Mouse (Mus musculus) thymus, postnatal 25 days (tissue): ENCODE data around the gene Cep89.

Experiments
- DNase-seq: peaks from one replicate; pipeline ENCODE4 v3.0.0; 2022

Cep89 gene

DNA sequence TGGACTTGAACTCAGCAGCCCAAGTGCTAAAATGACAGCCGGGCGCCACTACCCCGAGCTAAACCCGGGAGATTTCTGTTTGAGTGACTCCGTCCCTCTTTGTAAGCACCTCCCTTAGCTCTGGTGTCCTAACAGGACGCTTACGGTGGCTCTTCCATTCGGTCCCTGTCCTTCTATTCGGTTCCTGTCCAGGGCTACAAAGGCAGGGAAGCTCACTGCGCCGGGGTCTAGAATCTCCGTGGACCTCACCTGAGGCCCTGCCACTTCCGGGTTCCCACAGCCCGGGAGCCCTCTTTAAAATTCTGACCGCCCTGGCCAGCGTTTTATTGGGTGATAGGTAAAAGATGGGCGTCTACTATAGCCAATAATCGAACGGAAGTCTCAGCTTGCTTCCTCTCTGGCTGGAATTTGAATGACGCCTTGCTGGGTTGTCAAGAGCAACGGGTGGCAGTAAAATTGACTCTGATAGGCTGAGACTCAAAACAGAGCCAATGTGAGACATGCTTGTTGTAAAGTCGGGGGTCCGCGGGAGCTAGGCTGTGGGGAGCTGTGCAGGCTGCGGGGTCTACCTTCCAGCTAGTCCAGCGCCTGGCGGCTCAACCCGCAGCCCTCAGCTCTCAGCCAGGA is at the start of gene Cep89, which contains the start of gene Faap24:
Gene Cep89, plus strand, starts transcription at position 494 of the 627 bp plus-strand sequence.
Gene Faap24, minus strand, starts transcription at position 295 of the 627 bp plus-strand sequence.
- DNase-seq: peak; percentile 97

DNA sequence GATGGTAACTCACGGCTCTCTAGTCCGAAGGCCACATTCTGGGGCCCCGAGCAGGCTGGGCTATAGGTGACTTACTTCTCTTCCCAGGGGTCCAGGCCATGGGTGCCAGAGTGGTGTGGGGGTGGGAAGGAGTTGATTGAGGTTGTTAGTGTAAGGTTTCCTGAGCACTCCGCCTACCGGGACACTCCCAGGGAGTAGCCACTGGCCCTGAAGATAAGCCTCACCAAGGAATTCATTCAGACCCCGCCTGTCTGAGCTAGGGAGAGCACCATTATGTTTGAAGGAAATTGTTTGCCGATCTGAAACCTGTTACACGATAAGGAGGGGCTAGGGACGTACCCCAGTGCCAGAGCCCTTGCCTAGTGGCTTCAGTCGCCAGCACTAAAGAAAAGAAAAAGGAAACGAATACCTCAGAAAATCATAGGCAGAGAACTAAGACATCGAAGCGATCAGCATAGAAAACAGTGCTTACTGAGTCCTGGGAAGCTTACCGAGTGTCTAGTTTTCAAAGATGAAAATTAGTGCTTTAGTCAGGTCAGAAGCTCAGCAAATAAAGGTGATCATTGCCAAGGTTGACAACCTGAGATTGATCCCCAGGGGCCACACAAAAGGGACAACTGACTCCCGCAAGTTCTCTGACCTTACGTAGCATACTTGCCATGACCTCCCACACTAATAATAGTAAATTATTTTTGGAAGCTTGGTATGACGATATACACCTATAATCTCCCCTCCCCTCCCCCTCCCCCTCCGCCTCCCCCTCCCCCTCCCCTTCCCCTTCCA is 48.7 kb upstream of the Cep89 start:
- no peak for DNase-seq

DNA sequence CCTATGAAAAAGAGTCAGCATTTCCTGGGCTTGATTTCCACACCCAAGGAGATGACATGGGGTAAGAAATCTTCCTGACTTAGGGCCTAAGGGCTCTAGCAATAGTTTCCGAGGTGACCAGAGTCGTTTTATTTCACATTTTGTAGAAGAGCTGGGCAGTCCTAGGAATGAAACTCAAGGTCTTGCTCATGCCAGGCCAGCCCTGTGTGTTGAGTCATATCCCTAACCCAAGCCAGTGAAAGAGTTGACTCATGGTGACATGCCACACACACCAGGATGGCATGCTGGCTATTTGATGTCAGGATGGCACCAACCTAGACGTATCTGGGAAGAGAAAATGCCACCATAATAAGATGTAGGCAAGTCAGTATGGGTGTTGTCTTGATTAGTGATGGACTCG is 47.8 kb upstream of the Cep89 start:
- DNase-seq: no peak

- no peak for DNase-seq
Observed at GRCm38 (mm10) chr7:35349886-35350684, 46.8 kb upstream of the Cep89 start.

- no peak for DNase-seq
Observed at GRCm38 (mm10) chr7:35351155-35351554, 45.7 kb upstream of the Cep89 start.

DNA sequence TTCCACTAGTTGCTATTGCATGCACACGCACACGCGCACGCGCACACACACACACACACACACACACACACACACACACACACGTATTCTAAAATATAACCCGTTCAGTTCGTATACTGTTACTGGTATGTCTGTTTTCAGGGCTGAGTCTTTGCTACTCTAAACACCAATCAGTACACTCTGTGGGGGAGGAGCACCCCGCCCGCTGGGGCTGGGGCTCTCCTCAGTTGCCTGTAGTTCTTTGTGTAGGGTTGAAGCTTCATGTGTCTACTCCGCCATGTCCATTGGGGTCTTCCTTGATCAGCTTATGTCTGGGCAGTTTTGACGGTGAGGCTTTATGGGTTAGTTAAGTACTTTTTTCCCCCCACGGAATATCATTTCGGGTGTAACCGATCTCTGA is 43.5 kb upstream of the Cep89 start:
- DNase-seq: no peak

- DNase-seq: no peak
Observed at GRCm38 (mm10) chr7:35355303-35355872, 41.4 kb upstream of the Cep89 start.

GRCm38 (mm10) chr7:35357621-35358020 is 39.2 kb upstream of the Cep89 start:
- no peak for DNase-seq

DNA sequence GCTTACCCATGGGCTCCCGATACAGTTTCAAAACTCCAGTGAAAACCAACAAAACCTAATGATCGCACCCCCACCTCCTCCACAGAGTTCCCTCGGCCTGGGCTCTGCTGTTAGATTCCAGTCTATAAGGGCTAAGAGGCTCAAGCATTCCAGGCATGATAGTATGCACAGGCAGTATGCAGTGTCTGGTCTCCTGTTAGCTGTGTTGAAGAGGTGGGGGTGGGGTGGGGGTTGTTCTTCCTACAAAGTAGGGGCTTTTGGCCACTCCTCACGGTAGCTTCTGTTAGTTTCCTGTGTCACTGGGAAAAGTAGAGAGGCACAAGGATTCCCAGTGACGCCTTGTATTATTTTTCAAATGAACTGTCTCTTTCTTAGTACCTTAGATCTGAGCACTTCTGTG is 34.6 kb upstream of the Cep89 start:
- DNase-seq: no peak

DNA sequence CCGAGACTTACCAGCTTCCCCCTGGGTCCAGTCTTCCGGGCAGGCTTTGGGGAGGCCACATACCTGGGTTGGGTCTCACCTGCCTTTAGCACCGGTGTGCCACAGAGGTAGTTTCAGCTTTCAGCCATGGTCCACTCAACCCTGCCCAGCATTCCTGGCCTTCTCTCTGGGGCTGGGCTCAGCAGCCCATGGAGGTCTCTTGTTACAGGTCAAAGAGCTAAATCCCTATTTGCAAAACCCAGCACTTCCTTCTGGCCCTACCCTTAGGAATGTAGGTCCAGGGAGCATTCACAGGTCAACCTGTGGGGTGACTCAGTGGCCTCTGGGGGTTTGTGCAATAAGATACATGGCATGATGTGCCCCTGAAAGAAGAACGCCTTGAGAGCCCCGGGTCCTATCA is 34.0 kb upstream of the Cep89 start:
- no peak for DNase-seq

GRCm38 (mm10) chr7:35365161-35365910 is 31.5 kb upstream of the Cep89 start:
- no peak for DNase-seq

DNA sequence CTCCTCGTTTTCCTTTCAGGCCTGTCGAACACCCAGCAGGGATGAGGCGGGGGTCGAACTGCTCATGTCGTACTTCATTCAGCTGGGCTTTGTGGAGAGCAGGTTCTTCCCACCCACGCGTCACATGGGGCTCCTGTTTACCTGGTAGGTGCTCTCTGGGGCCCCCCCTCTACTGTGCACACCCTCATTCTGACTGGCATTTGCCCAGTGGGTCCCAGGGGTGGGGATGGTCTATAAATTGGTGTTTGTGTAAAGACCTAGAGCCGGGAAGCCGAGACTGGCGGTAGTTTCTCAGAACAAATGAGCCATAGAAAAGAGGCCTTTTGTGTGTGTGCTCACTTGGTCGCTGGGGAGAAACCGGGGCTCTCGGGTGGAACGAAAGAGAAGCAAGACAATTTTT is 25.7 kb upstream of the Cep89 start:
- no peak for DNase-seq

DNA sequence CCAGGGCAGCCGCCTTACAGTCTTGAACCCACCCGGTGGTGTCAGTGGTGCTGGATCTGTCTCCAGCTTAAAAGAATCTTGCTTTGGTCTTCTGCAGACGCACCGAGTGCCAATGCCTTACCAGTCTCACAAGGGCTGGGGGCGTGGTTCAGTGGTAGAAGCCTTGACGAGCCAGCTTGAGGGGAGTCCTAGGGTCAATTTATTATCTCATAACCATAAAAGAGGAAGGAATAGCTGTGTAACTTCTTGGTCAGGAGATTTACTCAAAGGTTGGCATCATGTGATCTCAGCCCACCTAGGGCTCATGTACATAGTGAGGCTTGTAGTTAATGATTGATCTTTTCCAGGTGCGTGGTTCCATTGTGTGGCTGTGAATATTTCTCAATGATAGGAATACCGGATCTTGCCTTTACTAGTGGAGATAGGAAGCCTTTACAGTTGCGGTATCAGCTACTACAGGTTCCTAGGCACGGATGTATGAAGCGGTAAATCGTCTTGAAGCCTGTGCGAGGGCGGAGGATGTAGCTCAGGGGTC is 24.3 kb upstream of the Cep89 start:
- no peak for DNase-seq

DNA sequence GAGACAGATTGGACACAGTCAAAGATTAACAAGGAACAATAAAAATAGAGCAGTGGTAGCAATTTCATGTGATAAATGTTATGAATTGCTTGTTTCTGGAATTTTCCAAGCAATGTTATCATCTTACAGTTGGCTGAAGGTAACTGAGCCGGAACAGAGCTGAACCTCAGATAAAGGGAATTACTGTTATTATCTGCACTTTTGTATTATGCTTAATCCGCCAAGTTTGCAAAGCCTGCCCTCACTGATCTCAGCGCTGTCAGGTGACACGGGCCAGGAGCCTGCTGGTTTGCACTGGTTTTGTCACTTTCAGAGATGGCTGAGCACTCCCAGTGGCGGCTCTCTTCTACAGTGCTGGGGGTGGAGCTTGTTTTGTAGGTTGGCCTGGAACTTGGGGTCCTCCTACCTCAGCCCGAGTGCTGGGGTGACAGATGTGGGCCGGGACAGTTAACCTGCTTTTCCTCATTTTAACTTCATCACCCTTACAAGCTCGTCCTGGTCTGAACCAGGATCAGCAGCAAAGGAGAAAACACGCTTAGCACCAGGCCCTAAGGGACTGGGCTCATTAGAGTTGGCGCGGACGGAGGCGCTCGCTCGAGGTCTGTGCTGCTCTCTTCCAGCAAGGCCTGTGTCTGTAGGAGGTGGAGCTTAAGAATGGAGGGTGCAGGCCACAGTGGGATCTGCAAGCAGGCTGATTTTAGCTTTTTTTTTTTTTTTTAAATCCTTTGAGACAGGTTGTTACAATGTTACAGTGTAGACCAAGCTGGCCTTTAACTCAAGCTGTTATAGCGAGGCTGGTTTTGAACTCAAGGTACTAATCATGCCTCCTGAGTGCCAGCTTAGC is 23.5 kb upstream of the Cep89 start:
- DNase-seq: no peak

DNA sequence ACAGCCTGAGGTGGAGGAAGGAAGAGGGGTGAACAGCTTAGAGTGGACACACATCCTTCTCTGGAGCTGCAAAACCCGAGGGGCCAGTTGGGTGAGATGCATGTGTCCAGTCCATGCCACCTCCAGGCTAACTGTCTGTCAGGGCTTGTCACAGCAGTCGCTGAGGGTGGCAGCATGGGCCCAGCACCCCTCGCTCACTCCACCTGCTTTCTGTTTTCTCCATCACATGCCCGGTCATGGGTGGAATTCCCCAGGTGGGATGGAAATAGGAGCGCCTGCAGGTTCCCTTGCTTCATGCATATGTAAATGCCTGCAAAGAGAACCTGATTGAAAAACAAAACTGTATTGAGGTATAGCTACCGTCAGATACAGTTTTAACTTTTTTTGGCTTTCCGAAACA is 22.6 kb upstream of the Cep89 start:
- no peak for DNase-seq

DNA sequence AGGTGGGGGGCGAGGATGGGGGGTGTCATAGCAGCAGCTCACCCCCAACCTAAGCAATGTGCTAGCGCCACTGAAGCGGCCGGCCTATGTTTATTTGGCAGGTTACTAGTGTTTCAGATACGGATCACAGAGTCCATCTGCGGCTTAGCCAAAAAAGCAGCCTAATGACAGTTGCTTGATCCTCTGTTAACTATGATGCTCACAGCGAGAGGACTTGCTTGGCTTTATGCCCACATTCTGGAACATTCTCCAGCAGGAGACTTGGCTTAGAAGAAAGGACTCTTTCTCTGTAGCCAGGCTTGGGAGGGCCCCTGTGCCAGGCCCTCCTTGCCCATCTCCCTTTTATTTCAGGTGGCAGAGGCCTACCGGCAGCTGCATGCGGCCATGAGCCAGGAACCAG is 20.2 kb upstream of the Cep89 start:
- no peak for DNase-seq

- no peak for DNase-seq
Observed at GRCm38 (mm10) chr7:35379492-35380119, 17.2 kb upstream of the Cep89 start.

GRCm38 (mm10) chr7:35380351-35380750 is 16.5 kb upstream of the Cep89 start:
- DNase-seq: no peak

DNA sequence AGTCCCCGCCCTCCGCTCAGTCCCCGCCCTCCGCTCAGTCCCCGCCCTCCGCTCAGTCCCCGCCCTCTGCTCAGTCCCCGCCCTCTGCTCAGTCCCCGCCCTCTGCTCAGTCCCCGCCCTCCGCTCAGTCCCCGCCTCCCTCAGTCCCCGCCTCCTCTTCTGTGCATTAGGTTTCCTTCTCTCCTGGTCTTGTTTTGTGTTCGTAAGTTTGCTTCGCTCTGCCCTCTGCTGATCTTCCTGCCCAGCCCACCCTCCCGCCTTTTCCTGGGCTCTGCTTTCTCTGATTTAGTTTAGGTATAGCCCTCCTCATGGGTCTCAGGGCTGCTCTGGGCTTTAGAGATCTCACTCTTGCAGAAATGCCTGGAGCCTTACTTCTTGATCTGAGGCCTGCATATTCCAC is 15.0 kb upstream of the Cep89 start:
- no peak for DNase-seq

DNA sequence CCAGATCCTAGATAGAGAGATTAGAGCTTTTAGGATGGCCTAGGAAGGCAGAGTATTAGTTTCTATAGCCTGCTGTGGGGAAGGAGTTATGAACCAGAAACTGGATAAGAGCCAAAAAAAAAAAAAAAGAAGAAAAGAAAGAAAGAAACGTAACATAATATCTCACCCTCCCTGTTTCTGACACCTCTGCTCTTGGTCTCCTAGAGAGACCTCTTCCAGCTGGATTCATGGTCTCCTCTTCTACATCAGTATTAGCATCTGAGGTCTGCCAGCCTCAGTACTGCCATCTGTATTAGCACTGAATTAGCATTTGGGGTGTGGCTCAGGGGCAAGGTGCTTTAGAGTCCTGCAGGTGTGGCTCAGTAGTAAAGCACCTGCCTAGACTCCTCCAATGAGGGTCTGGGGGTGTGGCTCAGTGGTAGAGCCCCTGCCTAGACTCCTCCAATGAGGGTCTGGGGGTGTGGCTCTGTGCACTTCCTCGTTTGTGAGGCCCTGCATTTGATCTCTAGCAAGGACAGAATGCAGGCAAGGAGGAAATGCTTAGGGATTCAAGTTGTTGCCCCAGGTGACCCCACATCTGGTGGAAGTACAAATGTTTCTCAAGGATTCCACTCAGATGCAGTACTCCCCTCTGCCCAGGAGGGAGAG is 14.0 kb upstream of the Cep89 start:
- DNase-seq: no peak
